Mouse (Mus musculus): Measurements from ENCODE around the gene Ksr1.

Gene Ksr1

DNA sequence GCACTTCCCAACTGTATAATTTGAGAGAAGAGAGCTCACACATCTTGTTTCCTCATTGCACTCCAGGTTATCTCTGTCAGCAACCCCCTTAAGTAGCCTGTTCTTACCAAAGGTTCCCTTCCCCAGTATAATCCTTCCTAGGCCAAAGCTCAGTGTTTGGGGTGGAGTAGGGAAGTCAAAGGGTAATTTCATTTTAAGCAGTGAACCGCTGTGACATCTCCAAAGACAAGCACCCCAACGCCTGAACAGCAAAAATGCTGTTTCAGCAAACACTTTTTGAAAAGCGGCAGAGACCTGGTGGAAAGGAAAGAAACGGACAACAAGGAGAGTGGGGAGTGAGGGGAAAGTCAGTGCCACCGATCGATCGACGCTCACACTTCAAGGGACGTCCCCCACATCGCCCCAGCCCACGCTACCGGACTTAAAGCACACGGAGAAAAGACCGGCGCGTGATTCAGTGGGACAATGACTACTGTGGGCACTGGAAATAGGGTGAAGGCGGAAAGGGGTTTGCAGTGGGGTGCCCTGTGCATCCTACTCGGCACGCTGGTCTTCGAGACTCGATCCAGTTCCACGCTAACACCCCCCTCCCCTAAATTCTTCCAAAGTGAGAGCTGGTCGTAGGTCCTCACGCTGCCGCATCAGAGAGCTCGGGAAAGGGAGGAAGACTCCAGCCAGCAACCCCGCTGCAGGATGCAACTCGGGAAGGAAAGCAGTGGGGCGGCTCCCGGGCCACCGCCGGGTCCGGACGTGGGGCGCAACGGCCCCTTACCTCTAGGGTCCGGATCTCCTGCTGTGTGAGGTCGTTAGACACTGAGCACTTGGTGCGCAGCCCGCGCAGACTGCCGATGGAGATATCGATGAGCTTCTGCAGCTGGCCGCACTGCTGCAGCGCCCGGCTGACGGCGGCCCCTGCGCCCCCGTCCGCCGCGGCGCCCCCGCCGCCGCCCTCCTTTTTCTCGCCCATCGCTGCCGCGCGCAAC lies 633 bp downstream of the Ksr1 start:
- peak; percentile 63 for DNase-seq (ENCODE audit: low read depth, low spot score)

DNA sequence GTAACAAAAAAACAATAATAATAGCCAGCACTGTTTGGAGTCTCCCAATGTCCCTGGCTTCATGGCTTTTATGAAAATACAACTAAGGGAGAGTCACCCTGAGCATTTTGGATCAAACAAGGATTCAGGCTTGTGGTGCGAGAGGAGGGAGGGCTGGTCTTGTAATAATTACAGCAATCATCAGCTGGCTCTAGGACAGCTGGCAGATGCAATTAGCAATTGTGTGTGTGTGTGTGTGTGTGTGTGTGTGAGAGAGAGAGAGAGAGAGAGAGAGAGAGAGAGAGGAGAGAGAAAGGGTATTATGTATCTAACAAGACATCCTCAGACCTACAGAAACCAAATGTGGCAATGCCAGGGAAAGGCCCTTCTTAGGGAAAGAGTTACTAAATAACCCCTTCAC lies 1.5 kb downstream of the Ksr1 start:
- peak; percentile 71 for DNase-seq (ENCODE audit: low read depth, low spot score)

DNA sequence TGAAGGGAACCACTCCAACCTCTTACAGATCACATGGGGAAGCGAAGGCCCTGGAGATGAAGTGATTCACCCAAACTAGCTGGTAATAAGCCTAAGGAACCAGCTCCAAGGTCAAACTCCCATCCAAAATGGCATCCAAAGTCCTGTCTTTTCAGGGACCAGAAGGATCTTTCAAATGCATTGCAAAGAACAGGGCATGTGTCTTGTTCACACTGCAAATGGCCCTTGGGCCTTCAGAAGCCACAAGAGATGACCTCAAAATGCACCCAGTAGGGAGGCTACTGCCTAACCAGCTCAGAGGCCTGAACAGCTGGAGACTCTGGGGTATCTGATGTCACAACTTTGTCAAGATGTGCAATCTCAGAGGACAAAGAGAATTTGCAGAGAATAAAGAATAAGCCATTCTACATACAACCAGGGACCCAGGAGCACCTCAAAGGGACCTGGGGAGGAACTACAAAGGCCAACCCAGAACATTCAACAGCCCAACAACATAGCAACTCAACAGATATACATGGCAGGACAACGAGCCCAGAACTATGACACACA lies 2.1 kb downstream of the Ksr1 start:
- no peak for DNase-seq (ENCODE audit: low read depth, low spot score)

DNA sequence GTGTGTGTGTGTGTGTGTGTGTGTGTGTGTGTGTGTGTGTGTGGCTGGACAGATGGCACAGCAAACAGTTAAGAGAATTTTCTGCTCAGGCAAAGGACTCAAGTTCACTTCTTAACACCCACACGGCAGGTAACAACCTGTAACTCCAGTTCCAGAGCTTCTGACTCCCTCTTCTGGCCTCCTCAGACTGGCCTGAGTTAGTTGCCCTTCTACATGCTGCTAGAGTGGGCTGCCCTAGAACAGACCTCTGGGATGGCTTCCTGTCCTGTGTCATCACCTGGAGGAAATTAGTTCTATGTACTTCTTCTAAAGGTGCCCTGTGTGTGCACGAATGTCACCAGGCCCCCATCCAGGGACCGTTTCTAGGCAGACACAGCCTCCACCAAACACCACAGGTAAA lies 2.9 kb downstream of the Ksr1 start:
- no peak for DNase-seq (ENCODE audit: low read depth, low spot score)

DNA sequence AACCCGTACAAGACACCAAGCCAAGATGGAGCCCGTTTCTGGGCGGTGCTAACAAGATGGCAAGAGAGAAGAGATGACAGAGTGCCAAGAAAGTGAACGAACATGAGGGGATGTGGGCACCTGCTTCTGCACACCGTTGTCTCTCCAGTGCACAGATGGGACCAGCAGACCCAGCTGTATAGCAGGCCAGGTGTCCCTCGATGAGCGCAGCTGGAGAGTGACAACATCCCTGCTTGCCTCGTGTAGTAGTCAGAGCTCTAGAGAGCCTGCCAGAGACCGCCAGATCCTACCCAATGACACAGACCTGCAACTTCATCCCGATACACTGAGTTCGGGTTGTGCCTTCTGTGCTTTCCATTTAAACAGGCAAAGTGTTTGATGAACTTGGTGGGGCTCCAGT lies 3.8 kb downstream of the Ksr1 start:
- no peak for DNase-seq (ENCODE audit: low read depth, low spot score)

DNA sequence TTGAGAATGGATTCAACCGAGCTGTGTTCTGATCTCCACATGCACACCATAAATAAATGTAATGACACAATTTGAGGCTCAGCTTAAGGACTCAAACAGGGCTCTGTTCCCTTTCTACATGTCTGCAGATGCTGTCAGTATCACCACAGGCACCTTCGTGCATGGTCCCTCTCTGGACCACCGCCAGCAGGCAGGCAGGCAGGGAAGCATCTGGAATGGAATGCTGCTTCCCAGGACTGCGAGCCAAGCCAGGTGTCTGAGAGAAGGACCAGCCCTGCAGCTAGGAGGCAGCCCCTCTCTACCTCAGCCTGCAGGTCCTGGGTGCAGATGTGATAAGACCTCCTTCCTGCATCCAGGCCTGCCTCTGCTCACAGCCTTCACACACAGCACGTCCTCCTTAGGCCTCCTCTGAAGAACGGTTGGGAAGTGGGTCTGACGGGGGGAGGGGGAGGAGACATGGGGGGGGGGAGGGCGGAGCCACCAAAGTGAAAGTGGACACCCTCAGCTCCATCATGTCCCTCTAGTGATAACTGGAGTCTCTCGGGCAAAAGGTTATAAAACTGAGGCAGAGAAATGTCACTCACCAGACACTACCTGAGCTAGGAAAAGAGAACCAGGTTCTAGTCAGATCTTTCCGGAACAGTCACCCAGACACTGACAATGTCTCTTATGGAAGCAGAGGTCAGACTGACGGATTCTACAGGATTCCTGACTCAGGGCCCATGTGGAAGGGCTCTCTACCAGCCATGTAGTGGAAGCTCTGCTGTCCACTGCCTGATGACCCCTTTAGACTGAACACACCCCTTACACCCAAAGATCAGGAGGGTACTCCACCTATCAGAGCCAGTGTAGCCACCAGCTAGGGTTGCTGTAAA lies 4.7 kb downstream of the Ksr1 start:
- no peak for DNase-seq (ENCODE audit: low read depth, low spot score)

DNA sequence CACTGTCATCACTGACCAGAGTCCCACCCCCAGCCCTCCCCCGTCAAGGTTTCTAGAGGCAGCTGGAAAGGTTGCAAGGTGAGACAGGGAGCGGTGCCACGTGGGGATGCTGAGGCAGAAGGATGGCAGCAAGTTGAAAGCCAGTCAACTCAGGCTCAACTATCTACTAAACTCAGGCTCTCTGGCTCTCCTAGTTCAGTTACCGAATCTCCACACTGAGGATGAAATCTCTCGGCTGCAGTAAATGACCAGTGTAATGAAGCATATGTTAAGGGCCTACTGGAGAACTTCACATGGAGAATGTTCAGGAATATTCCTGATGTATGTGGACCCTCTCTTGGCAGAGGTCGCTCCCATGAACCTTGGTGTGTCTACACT lies 5.7 kb downstream of the Ksr1 start:
- DNase-seq (ENCODE audit: low read depth, low spot score), result no peak

DNA sequence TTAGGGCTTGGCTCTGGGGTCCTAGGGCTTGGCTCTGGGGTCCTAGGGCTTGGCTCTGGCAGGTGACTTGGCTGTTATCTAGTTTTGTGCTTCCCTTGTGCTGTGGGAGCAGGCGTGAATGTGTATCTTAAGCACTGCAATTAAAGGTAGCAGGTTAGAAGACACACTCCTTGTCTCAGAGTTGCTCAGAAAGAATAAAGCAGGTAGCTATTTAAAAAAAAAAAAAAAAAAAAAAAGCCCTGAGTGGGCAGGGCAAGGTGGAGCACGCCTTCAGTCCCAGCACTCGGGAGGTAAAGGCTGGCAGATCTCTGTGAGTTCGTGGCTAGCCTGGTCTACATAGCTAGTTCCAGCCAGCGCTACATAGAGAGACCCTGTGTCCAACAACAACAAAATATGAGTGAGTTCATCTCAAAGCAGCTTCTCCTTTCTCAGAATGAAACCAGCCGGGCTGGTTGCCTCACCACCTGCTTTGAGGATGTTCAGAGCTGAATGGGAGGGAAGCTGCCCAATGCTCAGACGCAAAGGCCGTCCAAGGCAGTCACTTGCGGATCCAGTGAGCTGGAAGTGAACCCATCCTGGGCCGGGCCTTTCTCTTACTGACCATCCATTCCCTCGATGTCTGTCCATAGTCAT lies 6.2 kb downstream of the Ksr1 start:
- DNase-seq (ENCODE audit: low read depth, low spot score), result no peak

DNA sequence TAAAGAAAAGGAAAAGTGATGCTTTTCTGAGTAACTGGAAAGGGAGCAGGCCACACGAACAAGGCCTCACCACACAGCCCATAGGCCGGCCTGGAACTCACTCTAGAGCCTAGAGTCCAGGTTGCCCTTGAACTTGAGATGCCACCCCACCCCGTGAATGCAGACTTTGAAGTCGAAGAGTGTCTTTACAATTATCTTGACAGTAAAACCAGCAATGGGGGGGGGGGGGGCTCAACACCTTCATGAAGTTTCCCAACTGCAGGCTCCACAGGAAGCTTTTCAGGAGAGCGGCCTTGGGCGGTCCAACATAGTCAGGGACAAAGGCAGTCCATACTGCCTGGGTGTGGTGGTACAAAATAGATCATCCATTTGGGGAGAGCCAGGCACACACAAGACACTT lies 7.6 kb downstream of the Ksr1 start:
- DNase-seq (ENCODE audit: low read depth, low spot score), result no peak

DNA sequence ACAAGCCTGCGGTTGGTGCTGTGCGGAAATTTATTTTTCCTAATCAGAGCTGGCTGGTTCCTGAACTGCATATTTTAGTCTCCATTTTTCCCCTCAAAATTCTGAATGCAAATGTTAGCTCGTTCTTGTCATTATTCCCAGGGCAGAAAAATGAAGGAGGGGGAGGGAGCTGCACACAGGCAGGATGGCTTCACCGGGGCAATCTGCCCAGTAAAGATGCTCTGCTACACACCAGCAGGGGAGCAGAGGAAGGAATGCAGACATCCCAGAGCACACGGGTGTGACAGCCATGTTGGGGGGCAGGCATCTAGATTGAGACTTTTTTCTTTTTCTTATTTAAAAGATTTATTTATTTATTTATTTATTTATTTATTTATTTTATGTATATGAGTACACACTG lies 9.0 kb downstream of the Ksr1 start:
- peak; percentile 80 for DNase-seq (ENCODE audit: low read depth, low spot score)

DNA sequence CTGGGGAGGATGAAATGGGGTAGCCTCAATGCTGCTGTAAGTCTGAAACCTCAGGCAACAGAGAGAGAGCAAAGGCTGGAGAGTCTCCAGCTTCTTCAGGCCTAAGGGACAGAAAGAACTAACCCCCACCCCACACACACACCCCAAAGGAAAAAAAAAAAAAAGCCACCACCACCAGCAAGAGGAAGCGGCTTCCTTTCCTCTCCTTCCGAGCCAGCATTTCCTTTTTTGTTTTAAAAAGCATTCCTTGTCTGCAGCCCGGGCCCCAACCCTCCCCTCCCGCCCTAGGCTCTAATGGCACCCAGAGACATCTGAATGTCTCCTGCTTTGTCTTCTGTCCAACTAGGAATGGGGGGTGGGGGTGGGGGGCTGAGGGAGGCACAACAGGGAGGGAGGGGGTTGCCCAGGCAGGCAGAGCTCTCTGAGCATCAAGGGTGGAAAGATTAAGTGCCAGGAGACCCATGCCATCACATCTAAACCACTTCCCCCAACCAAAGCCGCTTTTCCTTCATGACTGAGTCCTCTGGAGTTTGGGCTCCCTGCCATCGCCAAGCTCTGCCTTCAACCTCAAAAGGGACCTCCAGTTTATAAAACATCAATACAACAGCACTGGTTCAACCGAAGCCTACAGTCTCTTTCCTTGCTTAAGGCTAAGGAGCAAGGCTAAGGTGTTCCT lies 10.4 kb downstream of the Ksr1 start:
- no peak for DNase-seq (ENCODE audit: low read depth, low spot score)

DNA sequence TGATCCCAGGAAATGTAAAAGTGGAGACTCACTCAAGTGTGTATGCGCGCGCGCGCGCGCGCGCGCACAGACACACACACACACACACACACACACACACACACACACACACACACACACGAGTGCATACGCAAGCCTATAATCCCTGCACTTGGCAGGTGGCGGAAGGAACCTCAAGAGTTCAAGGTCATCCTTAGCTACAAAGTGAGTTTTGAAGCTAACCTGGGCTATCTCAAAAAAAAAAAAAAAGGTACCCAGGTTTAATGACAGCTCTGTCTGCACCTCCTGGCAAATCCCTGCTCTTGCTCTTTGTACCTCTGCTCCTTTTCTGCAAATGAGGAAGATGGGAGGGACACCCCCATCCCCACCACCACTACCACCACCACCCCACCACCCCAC lies 11.1 kb downstream of the Ksr1 start:
- no peak for DNase-seq (ENCODE audit: low read depth, low spot score)

DNA sequence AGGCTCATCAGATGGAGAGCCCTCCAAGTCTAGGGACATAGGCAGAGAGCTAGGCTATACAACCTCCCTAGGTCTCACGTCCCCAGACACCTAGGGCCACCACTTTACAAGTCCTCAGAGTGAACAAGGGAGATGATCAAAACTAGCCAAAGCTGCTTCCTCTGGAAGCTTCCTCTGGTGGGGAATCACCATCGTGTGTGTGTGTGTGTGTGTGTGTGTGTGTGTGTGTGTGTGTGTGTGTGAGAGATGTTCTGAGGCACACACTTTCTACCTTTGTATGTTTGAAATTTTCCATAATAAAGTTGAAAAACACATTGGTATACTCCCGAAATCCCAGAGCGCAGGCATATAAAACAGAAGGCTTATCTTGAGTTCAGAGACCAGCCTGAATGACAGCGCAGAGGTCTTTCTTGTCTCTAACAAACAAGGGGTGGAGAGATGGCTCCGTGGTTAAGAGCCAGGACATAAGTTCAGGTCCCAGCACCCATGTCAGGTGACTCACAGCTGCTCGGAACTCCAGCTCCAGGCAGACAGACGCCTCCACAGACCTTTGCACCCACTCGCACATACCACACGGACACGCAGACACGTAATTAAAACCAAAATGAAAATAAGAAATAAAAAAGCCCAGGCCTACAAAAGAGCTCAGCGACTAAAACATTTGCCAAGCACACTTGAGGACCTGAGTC lies 11.6 kb downstream of the Ksr1 start:
- no peak for DNase-seq (ENCODE audit: low read depth, low spot score)

DNA sequence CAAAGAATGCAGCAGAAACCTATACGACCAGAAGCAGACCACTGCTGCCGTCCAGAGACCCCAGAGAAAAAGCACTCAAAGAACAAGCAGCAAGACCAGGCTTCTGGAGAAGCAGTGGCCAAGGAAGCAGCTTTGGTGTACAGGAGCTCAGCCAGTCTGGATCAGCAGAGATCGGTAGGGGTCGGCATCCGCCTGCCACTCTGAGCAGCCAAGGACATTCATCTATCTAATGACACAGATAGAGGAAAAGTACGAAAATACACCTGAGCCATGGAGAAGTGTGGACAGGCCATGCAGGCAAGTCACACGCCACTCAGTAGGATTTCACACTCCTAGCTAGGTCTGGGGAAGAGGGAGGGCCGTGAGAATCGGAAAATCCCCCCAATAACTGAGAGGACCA lies 12.2 kb downstream of the Ksr1 start:
- no peak for DNase-seq (ENCODE audit: low read depth, low spot score)

DNA sequence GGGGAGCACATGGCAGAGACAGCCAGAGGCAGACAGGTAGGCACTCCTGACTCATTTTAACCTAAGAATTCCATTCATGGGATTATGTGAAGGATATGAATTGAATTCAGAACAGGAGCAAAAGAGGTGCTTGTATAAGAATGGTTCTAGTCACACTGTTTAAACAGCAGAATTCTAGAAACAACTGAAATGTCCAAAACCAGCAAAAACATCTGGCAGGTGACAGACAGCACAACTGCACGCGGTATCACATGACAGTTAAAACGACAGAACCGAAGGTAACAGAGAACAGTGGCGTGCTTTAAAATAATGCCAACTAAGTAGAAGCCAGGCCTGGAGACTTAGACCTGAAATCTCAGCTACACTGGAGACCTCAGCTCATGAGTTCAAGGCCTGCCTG lies 13.2 kb downstream of the Ksr1 start:
- no peak for DNase-seq (ENCODE audit: low read depth, low spot score)

DNA sequence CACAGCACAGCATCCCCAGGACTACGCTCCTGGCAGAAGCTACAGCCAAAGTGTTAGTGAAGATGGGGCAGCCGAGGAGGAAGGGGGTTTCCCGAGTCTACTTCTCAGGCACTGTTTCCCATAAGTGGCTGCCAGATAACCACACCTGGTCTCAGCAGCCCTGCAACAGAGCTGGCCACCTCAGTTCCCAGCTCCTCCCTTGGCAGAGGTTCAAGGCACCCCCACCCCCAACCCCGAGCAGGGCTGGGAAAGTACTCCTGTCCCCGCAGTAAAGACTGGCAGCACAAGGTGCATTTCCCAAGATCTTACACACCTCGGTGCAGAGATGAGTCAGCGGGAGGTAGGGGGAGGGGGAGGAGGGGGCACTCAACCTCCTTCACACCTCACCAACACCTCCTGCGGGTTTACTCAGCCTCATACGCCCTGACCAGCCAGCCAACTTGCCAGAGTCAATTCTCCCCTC lies 14.2 kb downstream of the Ksr1 start:
- no peak for DNase-seq (ENCODE audit: low read depth, low spot score)

DNA sequence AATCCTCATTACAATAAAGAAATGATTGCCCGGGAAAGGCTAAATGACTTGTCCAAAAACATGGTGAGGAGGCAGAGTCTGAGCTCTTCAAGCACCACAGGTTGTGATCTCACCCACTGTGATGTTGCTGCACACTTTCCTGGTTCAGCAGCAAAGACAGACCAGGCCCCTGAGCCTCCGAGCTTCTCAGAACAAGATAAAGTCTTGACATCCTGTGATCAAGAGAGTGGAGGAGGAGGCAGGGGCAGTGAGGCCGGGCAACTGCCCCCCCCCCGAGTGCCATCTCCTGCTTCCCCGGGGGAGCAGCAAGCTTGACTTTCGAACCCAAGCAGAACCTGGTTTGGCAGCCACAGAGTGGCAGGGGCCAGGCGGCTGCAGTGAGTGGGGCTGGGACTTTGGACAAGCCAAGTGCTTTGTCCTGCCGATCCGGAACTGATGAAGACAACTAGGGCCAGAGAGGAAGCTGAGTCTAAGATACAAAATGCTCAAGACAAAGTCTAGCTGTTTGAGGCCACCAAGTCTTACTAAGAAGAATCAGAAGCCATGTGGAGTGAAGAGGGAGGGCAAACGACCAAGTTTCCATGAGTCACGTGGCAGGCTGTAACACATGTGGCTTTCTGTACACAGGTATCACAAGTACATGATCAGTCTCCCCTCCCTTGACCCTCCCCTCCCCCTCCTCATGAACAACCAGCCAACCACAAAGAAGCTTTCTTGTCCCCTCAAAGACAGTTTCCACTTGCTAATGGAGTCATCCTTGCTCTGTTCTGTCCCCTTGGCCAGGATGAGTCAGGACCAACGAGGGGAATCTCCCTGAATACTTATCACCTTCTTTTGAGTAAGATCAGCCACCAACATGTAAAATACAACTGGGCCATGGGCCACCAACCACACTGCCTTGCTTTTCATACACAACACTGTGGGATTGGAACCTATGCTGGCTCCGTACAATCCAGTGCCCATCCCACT lies 16.5 kb downstream of the Ksr1 start:
- DNase-seq (ENCODE audit: low read depth, low spot score), result no peak

DNA sequence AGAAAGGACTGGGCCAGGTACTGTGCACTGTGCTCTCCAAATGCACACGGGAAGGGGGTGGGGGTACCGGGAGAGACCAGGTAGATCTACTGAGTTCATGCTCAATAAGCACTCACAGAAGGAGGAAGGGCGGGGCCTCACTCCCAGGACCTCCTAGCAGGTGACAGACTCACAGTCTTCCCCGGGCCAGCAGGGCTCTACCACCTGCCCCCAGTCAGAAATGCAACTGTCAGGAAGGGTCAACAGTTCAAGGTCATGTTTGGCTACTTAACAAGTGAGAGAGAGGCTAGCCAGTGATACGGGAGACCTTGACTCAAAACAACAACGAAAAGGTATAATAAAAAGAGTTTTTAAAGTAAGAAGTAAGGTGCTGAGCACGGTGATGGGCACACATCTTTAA lies 18.0 kb downstream of the Ksr1 start:
- DNase-seq (ENCODE audit: low read depth, low spot score), result no peak

DNA sequence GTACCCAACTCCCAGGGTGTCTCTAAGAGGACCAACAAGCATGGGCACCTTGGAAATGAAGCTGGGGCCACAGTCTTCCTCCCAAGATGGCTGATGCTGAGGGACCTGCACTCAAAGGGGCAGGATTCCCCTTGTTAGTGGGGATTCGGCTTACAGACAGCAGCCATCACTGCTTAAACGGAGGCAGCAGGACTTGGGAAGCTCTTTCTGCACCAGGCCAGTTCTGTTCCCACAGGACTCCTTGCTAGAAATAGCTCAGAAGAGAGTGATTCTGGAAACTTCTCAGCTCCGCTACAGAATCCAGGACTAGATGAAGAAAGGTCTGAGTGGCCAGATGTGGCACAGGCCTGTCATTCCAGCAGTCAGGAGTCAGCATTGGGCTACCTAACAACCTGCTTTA lies 19.2 kb downstream of the Ksr1 start:
- no peak for DNase-seq (ENCODE audit: low read depth, low spot score)

DNA sequence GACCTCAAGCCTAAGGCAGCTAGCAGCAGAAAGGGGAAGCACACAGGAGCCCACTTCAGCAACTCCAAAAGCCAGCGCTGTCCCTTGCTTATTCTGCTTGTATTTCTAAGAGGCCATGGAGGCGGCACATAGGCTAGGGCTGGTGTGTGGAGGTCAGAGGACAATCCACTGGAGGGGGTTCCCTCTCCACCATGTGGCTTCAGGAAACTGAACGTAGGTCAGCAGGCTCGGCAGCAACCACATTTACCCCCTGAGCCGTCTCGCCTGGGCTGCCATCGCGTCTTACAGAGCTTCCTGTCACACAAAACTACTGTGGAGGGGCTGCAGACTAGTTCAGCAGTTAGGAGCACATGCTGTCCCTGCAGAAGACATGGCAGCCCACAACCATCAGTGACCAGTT lies 20.4 kb downstream of the Ksr1 start:
- no peak for DNase-seq (ENCODE audit: low read depth, low spot score)
